Mouse (Mus musculus): ENCODE measurements around the gene Dlgap1.
"Not testable (repeated sequence)": the region's sequence is repeated elsewhere in the genome, so short reads cannot be mapped to it uniquely, and the experiment has no call there.

Dlgap1 gene

GRCm38 (mm10) chr17:70521971-70522370 lies 553.1 kb downstream of the Dlgap1 start:
- DNase-seq (ENCODE audit: low read depth, low spot score): no peak

DNA sequence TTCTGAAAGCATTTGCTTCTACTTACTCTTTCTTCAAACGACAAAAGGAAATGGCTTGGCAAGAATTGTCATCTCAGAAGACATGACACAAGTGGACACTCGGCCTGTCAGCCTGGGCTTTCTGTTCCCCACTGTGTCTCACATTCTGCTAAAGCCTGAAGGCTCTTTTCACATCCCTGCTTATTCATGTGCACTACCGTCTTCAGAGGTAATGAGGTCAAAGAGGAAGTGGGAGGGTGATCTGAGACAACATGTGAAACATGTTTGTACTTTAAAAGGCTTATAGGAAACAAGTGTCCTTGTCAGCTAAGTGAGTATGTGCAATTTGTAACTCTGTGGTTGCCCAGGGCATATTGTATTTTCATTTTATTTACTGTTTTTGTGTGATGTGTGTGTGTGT lies 557.1 kb downstream of the Dlgap1 start:
- no peak for DNase-seq (ENCODE audit: low read depth, low spot score)

DNA sequence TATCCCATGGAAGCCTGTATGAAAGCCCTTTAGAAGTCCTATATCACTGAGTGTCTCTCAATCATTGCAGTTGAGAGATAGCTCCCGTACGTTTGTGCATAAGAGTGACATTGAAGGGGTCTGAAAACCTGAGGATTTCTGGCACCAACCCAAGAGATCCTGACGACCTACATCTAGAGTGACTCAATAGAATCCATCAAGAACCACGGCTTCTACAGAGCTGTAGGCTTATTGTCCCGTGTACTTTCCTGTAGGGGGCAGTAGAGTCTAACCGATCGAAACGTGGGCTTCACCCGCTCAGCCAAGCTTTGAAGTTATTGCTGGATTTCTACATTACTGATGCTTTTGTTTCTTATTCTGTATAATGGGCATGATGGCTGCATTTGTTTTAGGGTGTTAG lies 558.2 kb downstream of the Dlgap1 start:
- DNase-seq (ENCODE audit: low read depth, low spot score): peak; percentile 58

DNA sequence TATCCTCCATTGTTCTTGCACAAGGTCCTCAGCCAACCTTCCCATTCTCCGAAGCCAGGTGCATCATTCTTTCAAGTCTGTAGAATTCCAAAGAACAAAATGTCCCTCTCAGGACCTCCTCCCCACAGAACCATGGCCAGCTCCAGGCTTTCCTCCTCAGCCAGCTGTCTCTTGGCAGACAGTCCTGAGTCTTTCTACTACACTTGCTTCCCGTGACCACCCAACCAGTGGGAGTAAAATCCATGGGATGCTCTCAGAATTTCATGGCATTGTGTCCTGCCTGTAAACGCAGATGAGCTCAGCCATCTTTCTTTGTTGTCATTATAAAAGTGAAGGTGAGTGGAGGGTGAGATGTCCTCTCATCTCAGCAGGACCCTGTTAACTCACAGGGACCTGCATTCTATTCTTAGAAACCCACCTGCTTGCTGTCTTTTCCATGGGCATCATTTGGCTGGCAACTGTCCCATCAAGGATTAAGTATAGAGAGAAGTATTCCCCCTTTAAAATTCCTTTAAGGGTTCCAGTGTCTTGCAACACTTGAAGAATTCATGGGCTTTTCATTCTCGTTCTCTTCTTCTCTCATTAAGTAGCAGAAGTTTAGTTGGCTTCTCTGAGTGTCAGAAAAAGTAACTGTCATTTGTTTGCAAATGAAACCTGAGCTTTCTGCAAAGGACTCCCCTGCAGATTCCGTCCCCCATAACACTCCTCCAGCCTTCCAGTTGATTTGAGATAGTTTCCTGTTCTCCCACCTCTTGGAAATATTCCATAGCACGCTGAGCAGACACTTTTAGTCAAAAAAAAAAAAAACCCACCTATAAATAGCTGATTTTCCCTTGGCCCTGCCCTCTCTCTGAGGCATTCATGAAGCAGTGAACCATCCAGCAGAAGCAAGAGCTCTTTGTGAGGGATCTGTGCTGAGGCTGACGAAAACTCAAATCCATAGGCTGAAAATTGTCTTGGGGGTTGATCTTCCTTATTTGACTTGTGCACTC lies 559.6 kb downstream of the Dlgap1 start:
- DNase-seq (ENCODE audit: low read depth, low spot score): no peak

DNA sequence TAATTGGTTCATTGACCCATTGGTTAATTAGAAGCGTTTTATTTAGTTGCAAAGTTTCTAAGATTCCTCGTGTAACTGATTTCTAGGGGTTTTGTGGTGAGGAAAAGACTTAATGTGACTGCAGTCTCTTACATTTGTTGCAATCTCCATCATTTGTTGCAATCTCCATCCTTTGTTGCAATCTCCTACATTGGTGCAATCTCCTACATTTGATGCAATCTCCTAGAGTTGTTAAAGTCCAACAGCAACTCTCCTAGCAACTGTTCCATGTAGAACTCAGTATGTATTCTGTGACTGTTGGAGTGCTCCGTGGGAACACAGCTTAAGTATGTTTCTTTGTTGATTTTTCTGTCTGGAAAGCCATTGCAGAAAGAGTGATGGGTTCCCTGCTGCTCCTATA lies 565.4 kb downstream of the Dlgap1 start:
- no peak for DNase-seq (ENCODE audit: low read depth, low spot score)

DNA sequence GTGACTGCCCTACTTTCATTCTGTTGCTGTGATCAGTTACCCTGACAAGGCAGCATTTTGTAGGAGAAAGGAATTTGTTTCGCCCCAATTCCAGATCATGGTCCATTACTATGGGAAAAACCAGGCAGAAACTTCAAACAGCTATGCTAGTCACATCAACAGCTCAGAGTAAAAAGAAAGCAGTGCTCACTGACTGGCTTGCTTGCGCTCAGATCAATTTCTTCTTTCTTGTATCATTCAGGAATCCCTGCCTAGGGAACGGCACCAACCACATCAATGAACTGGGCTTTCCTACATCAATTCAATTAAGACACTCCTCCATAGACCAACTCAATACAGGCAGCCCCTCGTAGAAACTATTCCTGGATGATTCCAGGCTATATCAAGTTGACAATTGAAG lies 572.9 kb downstream of the Dlgap1 start:
- no peak for DNase-seq (ENCODE audit: low read depth, low spot score)

GRCm38 (mm10) chr17:70550793-70551192 lies 581.9 kb downstream of the Dlgap1 start:
- no peak for DNase-seq (ENCODE audit: low read depth, low spot score)

- DNase-seq (ENCODE audit: low read depth, low spot score): no peak
Measured at GRCm38 (mm10) chr17:70561547-70561946, 592.7 kb downstream of the Dlgap1 start.

DNA sequence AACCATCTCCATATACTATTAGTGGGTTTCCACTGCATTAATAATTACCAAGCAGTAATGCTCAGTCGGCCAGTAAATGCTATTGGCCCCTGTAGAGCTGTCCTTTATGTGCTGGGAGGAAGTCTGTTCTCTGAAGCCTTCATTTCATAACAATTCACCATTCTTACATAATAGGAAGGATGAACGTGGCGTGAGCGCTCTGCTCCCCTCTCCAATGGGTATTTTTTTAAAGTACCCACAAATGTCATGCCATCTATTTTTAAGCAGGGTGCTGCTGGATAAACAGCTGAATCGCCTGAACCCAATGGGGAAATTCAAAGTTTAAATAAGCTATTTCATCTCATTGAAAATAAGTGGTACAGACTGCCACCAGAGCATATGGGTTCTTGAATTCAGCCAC lies 602.0 kb downstream of the Dlgap1 start:
- no peak for DNase-seq (ENCODE audit: low read depth, low spot score)

DNA sequence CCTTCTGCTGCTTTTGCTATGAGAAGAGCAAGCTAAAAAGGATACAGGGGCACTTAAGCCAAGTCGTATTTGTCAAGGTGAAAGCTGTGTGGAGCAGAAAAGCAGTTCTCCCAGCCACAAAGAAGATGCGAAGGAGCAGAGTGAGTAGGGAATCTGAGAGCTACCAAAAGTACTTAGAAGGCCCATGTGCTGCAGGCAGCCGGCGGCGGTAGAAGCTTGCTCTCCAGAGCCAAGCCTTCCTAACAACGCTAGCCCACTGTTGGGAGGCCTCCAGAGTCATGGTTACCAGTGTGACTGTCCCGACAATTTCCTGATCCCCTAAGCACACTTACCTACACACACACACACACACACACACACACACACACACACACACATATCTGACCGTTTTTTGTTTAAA lies 614.2 kb downstream of the Dlgap1 start:
- DNase-seq (ENCODE audit: low read depth, low spot score): peak; percentile 43

GRCm38 (mm10) chr17:70586735-70587425 lies 618.0 kb downstream of the Dlgap1 start:
- no peak for DNase-seq (ENCODE audit: low read depth, low spot score)

DNA sequence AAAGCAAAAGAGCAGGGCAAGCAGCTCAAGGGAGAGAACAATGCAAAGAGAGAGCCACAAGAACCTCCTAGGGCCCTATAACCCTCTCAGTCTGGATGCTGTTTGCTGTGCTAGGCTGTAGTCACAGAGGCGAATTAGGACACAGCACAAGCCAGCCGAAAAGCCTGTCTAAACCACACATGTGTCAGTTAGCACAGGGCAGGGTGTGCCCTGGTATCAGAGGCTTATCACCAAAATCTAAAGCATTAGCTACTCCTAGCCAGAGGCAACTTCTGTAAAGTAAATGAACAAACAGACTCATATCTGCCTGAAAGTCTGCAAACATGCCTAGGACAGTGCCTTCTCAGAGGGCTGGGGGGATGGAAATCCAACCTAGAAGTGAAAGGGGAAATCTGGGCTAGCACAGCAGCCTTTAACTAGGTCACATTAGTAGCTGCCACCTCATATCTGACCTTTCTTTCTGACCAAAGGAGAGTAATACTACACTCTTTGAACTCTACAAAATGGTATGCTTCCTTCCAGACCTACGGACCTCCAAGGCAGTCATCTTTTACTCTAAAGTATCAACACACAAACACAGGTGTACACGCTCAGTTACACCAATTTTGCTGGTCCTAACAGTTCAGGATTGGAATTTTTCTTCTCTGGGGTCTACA lies 619.2 kb downstream of the Dlgap1 start:
- DNase-seq (ENCODE audit: low read depth, low spot score): not testable (repeated sequence)

DNA sequence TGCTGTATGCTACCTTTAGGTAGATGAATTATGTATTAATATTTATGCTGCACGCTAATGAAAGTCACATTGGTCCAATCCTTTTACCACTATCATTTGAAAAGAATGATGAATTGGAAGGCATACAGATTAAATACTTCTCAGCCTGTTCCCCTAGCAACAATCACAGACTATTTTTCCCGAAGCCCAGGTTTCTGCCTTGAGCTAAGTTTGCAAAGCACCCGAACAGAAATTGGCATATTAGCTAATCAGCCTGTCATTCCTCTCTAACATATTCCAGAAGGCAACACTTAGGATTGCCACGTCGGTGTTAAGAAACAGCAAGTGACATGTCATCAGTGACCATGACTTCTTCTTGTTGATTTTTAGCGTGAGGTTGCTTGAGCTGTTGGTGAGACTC lies 619.8 kb downstream of the Dlgap1 start:
- no peak for DNase-seq (ENCODE audit: low read depth, low spot score)

- DNase-seq (ENCODE audit: low read depth, low spot score): no peak
Measured at GRCm38 (mm10) chr17:70589140-70589539, 620.3 kb downstream of the Dlgap1 start.

DNA sequence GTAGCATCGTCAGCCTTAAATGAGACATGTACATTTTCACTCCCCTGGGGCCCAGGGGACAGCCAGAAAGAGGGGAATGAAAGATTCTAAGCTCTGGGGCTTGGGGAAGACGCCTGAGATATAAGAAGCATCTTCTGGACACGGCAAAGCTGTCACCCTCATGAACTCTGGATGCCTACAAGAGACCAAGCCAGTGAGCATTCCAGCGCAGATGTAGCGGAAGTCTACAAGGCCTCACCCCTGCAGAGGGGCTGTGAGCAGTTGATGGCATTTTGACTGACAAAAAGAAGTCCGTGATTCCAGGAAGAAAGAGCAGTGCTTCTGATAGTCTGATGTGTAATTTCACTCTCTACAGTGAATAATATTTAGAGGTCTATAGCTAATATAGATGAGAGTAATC lies 621.6 kb downstream of the Dlgap1 start:
- DNase-seq (ENCODE audit: low read depth, low spot score): peak; percentile 66

- no peak for DNase-seq (ENCODE audit: low read depth, low spot score)
Measured at GRCm38 (mm10) chr17:70594277-70594676, 625.4 kb downstream of the Dlgap1 start.

DNA sequence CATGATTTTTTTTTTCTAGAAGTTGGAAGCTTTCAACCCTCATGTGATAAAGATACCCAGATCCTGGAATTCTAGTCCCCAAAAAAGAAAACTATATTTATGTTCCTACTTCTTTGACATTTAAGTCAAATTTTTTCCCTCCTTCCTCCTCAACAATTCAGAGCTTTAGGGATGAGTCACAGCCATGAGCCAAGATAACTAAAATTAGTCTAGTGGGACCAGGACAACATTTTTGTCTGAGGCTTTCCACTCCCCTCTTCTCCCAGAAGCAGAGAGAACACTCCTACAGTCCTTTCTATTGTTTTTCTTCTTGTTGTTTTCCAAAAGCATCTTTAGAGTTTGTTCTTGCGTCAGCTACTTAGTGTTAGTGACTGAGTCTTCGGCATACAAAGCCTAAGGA lies 627.5 kb downstream of the Dlgap1 start:
- no peak for DNase-seq (ENCODE audit: low read depth, low spot score)

GRCm38 (mm10) chr17:70600462-70600861 lies 631.6 kb downstream of the Dlgap1 start:
- peak; percentile 48 for DNase-seq (ENCODE audit: low read depth, low spot score)

- no peak for DNase-seq (ENCODE audit: low read depth, low spot score)
Measured at GRCm38 (mm10) chr17:70602051-70602450, 633.2 kb downstream of the Dlgap1 start.

GRCm38 (mm10) chr17:70605659-70606058 lies 636.8 kb downstream of the Dlgap1 start:
- DNase-seq (ENCODE audit: low read depth, low spot score): no peak

DNA sequence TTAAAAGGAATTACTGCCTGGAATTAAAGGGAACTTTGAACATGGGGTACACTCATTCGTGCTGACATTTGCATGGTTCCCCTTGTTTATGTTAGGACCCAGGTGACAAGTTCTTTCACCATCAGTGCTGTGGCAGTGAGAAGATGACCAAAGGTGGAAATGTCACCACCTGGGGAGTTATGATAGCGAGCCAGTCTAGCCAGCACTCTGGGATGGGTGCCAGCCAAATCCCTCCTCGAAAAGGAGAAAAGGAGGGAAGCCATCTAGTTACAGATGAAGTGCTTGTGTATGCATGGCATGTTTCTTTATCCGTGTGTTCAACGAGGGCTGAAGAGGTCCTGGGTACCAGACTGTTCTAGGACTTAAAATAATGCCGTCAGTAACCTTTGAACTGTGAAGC lies 643.3 kb downstream of the Dlgap1 start:
- no peak for DNase-seq (ENCODE audit: low read depth, low spot score)

GRCm38 (mm10) chr17:70613897-70614296 lies 645.0 kb downstream of the Dlgap1 start:
- no peak for DNase-seq (ENCODE audit: low read depth, low spot score)

Measured in R1 (cell line).